Mouse (Mus musculus) limb, embryonic 11.5 days (tissue): ENCODE results near the gene Gja5. TPM values are rescaled to one million over a fixed set of nuclear protein-coding genes. Genes with fewer than 3 reads are reported as not detected.
A peak's percentile ranks its signal among the peaks of the same experiment; 100 is the strongest.
"Not testable (repeated sequence)": the region's sequence is repeated elsewhere in the genome, so short reads cannot be mapped to it uniquely, and the experiment has no call there.

Experiments used
- ATAC-seq: fragments of 200-750 bp; cut with Nextera tagmentation; 2 replicates; pipeline ENCODE4 v1.8.0; 2017; ENCODE audit warnings: low read depth; ENCODE audit not compliant: insufficient number of reproducible peaks, low FRiP score, low TSS enrichment
- DNase-seq: peaks from one replicate; pipeline ENCODE4 v3.0.0-alpha.2; 2015; ENCODE audit warnings: low spot score
- H3K27ac ChIP-seq: fragments of 300-500 bp; sonication (generic); replicated peaks from 2 replicates; pipeline ENCODE4 v1.5.1; 2014; ENCODE audit warnings: low read depth, mild to moderate bottlenecking, low read length
- H3K27me3 ChIP-seq: fragments of 300-500 bp; sonication (generic); 2 replicates; pipeline ENCODE4 v1.6.1; 2014; ENCODE audit warnings: mild to moderate bottlenecking, low read length, mixed read lengths; ENCODE audit not compliant: control insufficient read depth, insufficient read depth
- H3K36me3 ChIP-seq: fragments of 300-500 bp; sonication (generic); 2 replicates; pipeline ENCODE4 v1.6.1; 2014; ENCODE audit warnings: mild to moderate bottlenecking, low read length, moderate library complexity, mixed read lengths; ENCODE audit not compliant: control insufficient read depth, insufficient read depth
- H3K4me1 ChIP-seq: fragments of 300-500 bp; sonication (generic); 2 replicates; pipeline ENCODE4 v1.6.1; 2014; ENCODE audit warnings: low read length, mixed read lengths; ENCODE audit not compliant: control insufficient read depth, insufficient read depth
- H3K4me2 ChIP-seq: fragments of 300-500 bp; sonication (generic); 2 replicates; pipeline ENCODE4 v1.6.1; 2014; ENCODE audit warnings: low read depth, mild to moderate bottlenecking, moderate library complexity; ENCODE audit not compliant: severe bottlenecking
- H3K4me3 ChIP-seq: fragments of 300-500 bp; sonication (generic); 2 replicates; pipeline ENCODE4 v1.5.1; 2014; ENCODE audit warnings: low read depth, low read length
- H3K9ac ChIP-seq: fragments of 300-500 bp; sonication (generic); 2 replicates; pipeline ENCODE4 v1.6.1; 2014; ENCODE audit warnings: mild to moderate bottlenecking, low read length
- H3K9me3 ChIP-seq: fragments of 300-500 bp; sonication (generic); 2 replicates; pipeline ENCODE4 v1.6.1; 2016; ENCODE audit warnings: low read length; ENCODE audit not compliant: control insufficient read depth
- WGBS: fragments of 180-500 bp; shearing (Covaris S2); extraction: QIAGEN DNeasy Blood & Tissue Kit; methylation state at CpG from one replicate; pipeline ENCODE4 v1.1.7; 2014; 5-methylcytosine and 5-hydroxymethylcytosine counted together
- polyA plus RNA-seq: library from polyadenylated mRNA; unstranded; fragments of >200 nt; fragmentation: Nextera tagmentation; extraction: Ambion mirVana; gene quantifications from 2 replicates; pipeline ENCODE4 v1.2.1, GENCODE M21; 2014

The Gja5 gene
- polyA plus RNA-seq, 1 experiment from 2014 or later = 3.7 TPM

DNA sequence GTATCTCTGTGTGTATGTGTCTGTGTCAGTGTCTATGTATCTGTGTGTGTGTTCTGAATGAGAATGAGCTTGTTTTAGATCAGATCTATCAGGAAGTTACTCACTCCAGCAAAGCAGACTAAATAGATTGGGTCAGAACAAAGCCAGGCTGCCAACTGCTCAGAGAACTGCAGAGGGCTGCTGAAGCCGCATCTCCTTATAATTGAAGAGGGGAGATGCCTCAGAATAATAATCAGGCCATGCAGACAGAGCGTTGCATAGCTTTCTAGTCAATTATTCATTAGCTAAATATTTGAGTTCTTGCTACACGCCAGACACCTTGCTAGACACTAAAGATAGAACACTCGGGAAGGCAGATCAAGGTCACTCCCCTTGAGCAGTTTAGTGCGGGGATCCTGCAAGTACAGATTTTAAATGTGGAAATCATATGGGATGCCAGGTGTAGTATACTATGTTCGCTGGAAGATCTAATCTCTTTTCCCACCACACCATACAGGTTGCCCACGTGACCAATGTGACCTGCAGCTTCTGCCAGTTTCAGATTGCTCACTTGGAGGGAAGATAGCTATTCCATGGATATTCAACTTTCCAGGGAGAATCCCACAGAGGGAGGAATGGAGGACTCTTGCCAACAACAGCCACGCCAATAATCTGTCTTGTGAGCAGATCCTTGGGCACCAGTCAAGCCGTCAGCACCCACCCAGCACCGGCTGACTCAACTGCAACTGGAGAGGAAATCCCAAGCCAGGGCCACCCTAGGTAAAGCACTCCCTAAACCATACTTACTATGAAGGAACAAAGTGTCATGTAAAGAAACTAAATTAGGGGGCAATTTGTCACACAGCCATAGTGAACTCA lies 196.5 kb downstream of the Gja5 start:
- no peak overlapping the region for H3K4me2 ChIP-seq
- H3K27ac ChIP-seq = no peak overlapping the region
- WGBS = 85% methylated on average over 10 of the region's 10 CpGs
- H3K9ac ChIP-seq = no peak overlapping the region
- no peak overlapping the region for H3K4me3 ChIP-seq
- DNase-seq = no peak
- H3K27me3 ChIP-seq = no peaks in the 10 kb centered on the region
- ATAC-seq = no peak
- no peaks in the 10 kb centered on the region for H3K9me3 ChIP-seq
- H3K36me3 ChIP-seq = no peaks in the 10 kb centered on the region
- H3K4me1 ChIP-seq = no peaks in the 10 kb centered on the region

DNA sequence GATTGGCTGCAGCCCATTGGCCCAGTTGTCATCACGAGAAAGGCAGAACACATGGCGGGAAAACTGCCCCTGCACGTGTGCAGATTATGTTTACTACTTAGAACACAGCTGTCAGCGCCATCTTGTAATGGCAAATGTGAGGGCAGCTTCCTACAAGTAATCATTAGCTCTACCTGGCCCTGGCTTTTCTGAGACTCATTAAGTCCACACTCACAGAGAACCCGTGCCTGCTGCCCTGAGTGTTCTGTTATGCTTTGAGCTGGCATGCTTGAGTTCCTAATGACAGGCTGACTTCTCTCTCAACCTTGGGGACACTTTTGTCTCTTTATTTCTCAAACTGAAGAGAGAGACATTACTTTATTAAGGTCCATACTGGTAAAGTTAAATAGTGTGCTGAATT lies 199.5 kb downstream of the Gja5 start:
- 77% methylated on average over 2 of the region's 5 CpGs for WGBS
- not testable (repeated sequence) for H3K4me3 ChIP-seq, ATAC-seq

DNA sequence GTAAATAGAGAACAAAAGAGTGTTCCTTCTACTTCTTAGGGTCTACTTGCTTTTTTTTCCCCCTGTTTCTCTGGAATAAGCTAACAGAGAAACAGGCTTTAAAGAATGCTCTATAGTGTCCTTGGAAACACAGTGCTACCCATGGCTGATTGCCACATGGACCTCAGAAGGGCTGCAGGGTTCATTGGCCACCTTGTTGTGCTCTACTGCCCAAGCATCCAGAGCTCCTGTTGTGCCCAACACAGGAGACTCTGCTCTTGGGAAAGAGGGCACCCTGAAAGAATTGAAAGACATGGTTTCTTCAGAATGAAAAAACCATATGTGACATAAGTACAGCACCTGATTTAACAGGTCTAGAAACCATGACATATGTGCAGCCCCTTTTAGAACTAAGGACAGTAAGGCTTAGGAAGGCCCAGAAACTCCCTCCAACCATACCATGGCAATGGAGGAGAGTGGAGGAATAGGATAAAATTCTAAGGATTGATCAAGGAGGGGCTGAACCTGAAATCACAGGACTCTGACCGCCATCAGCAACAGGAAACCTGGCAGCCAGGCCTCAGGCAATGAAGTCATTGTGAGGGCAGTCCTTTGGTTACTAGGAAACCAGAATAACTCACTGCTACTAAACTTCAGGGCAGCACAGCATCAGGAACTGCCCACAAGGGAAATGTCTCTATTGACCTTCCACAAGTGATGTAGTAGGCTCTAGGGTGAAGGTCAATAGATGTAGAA lies 200.4 kb downstream of the Gja5 start:
- Histone ChIP-seq H3K36me3 (no peaks in the 10 kb centered on the region), H3K9ac (no peak overlapping the region), H3K27ac (no peak overlapping the region), H3K27me3 (no peaks in the 10 kb centered on the region), H3K4me3 (no peak overlapping the region), H3K4me2 (no peak overlapping the region), H3K4me1 (no peaks in the 10 kb centered on the region), H3K9me3 (no peaks in the 10 kb centered on the region)
- WGBS = 78% methylated on average over 1 of the region's 1 CpGs
- DNase-seq (no peak), ATAC-seq (no peak)

More for the DNA sequence above, 199.5 kb downstream of the Gja5 start:
- H3K9ac ChIP-seq, H3K27me3 ChIP-seq, H3K27ac ChIP-seq, H3K4me1 ChIP-seq, H3K9me3 ChIP-seq, H3K4me2 ChIP-seq, H3K36me3 ChIP-seq, DNase-seq: not testable (repeated sequence)

DNA sequence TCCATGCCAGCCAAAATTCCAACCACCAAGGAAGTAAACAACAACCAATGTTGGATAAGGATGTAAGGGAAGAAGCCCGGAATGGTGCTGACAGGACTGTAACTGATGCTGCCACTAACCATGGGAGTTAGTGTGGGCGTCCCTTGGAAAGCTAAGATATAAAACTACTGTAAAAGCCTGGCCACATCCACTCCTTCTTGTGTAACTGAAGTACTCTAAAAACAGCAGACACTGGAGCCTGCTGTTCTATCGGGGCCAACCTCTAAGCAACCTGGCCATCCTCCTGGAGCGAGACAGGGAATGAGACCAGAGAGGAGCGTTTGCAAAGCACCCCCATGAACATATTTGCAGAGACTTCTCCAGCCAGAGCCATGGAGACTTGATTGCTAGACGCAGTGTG lies 213.0 kb downstream of the Gja5 start:
- no peak overlapping the region for H3K4me3 ChIP-seq
- H3K36me3 ChIP-seq = no peaks in the 10 kb centered on the region
- no peak overlapping the region for H3K27ac ChIP-seq
- DNase-seq = no peak
- no peak overlapping the region for H3K9ac ChIP-seq
- H3K9me3 ChIP-seq = no peaks in the 10 kb centered on the region
- no peaks in the 10 kb centered on the region for H3K27me3 ChIP-seq
- H3K4me2 ChIP-seq = no peak overlapping the region
- no peaks in the 10 kb centered on the region for H3K4me1 ChIP-seq
- ATAC-seq = no peak
- 90% methylated on average over 6 of the region's 6 CpGs for WGBS

DNA sequence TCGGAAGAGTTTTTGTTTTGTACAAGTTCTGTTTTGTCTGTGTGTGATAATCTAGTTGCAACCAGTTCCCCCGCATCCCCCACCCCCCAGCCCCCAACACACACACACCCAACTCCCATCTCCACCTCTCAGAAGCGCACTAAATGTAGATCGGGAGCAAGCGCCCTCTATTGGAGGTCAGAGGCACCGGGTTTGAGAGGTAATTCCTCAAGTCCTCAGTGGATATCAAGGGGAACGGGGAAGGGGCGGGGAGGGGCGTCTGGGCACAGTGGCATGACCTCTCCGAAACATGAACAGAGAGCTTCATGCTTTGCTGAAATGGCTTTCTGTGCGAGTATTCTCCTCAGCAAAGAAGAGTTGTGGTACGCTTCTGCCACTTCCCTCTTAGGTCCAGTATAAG lies 213.8 kb downstream of the Gja5 start:
- DNase-seq (no peak), ATAC-seq (no peak)
- Histone ChIP-seq H3K4me3 (no peak overlapping the region), H3K4me1 (no peaks in the 10 kb centered on the region), H3K27me3 (no peaks in the 10 kb centered on the region), H3K4me2 (no peak overlapping the region), H3K27ac (no peak overlapping the region), H3K36me3 (no peaks in the 10 kb centered on the region), H3K9ac (no peak overlapping the region), H3K9me3 (no peaks in the 10 kb centered on the region)
- 55% methylated on average over 12 of the region's 12 CpGs for WGBS

DNA sequence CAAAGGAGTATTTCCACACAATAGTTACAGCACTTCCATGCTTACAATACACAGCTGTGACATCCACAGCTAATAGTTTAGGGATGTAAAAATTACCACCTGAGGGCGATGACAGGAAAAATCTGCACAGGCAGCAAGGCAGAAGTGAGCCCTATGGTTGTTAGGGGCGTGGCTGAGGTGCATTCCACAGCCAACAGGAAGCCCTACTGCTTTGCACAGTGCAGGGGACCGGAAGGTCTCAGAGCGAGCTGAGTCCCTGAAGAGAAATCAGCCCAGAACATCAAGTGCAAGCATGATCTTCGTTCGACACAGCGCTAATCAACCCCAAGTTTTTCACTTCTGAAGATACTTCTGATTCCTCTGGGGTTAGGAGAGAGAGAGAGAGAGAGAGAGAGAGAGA lies 219.7 kb downstream of the Gja5 start:
- Histone ChIP-seq H3K27ac (no peak overlapping the region), H3K36me3 (no peaks in the 10 kb centered on the region), H3K9me3 (no peaks in the 10 kb centered on the region), H3K27me3 (no peaks in the 10 kb centered on the region), H3K4me3 (no peak overlapping the region), H3K9ac (no peak overlapping the region), H3K4me2 (no peak overlapping the region), H3K4me1 (no peaks in the 10 kb centered on the region)
- peak; percentile 49 for DNase-seq
- ATAC-seq = no peak
- WGBS = 48% methylated on average over 7 of the region's 7 CpGs

Other genes starting within 250 kb of the Gja5 start
- gene Ankrd35, start 234.6 kb upstream of the Gja5 start, polyA plus RNA-seq = 0.31 and 0.45 TPM in 2 replicates
- 41.4 and 42.8 TPM in 2 replicates for gene Pias3, start 208.3 kb upstream of the Gja5 start, polyA plus RNA-seq
- 8.9 and 10.8 TPM in 2 replicates for gene Nudt17, start 196.1 kb upstream of the Gja5 start, polyA plus RNA-seq
- gene Polr3c, start 177.1 kb upstream of the Gja5 start, polyA plus RNA-seq = 38.1 and 42.8 TPM in 2 replicates
- 70.0 and 70.7 TPM in 2 replicates for gene Rnf115, start 177.0 kb upstream of the Gja5 start, polyA plus RNA-seq
- gene Pdzk1, start 75.4 kb upstream of the Gja5 start, polyA plus RNA-seq = not detected in 2 replicates
- gene Cd160, start 75.3 kb upstream of the Gja5 start, polyA plus RNA-seq = 0.20 and 0.21 TPM in 2 replicates
- 37.0 and 40.7 TPM in 2 replicates for gene Gpr89, start 653 bp downstream of the Gja5 start, polyA plus RNA-seq
- not detected in 2 replicates for gene Gja8, start 21.3 kb downstream of the Gja5 start, polyA plus RNA-seq